Mouse (Mus musculus) bone marrow macrophage, adult 2 months (primary cell): Measurements from ENCODE around the gene Kdelc1.

ENCODE experiments used
- CTCF ChIP-seq: IDR thresholded peaks from 2 replicates; pipeline ENCODE4 v1.5.1; 2012; ENCODE audit warnings: low read depth, mild to moderate bottlenecking, low read length, moderate library complexity
- POLR2A ChIP-seq: IDR thresholded peaks from 2 replicates; pipeline ENCODE4 v1.6.1; 2012; ENCODE audit warnings: mild to moderate bottlenecking, low read depth, low read length, borderline replicate concordance

GRCm38 (mm10) chr1:44120074-44120406 lies 1.4 kb upstream of the Kdelc1 start:
- TF ChIP-seq CTCF (no peak; the same call in 1 of the 2 replicates), POLR2A (no peak)
